In the genomic region with DNA sequence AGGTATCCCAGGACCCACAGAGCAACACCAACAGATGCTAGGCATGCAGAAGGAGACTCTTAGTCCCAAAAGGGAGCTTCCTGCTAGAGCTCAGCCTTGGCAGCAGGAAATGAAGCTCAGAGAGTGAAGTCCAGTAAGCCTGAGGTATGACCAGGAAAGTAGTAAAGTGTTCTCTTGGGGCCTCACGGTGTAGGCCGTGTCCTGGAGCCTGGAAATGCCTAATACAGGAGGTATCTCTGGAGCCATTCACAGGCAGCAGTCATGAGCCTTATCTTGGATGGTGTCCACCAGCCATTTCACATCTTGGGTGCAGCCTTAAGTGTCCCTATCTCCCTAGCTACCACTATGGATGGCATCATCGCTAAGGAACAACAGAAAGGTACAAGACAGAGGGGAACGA, we compare ENCODE assay signal across 8 mouse cellular contexts. TPM values are rescaled to one million over a fixed set of nuclear protein-coding genes. Genes with fewer than 3 reads are reported as not detected.
A peak's percentile ranks its signal among the peaks of the same experiment; 100 is the strongest.
DNase-seq lines count a peak whose midpoint lies in the region; ATAC-seq lines count a peak whose summit lies in the region.
"Not testable (repeated sequence)": the region's sequence is repeated elsewhere in the genome, so short reads cannot be mapped to it uniquely, and the experiment has no call there.

No protein-coding gene starts in this region.

- not testable (repeated sequence) for H3K9ac ChIP-seq in embryonic facial prominence, embryonic 14.5 days (ENCODE audit: low read depth, low read length); intestine, embryonic 14.5 days (ENCODE audit: low read length)

- H3K4me1 ChIP-seq in embryonic facial prominence, embryonic 14.5 days (ENCODE audit: control insufficient read depth, insufficient read depth, low read length); heart, embryonic 10.5 days; intestine, embryonic 14.5 days (replicated peaks; ENCODE audit: control insufficient read depth, insufficient read depth, low read length); limb, embryonic 10.5 days: not testable (repeated sequence)

- peak; percentile 34 for DNase-seq in ZHBTc4 (ENCODE audit: low read depth, low spot score)
- DNase-seq in embryonic facial prominence, embryonic 14.5 days (ENCODE audit: low spot score): peak; percentile 26
- DNase-seq in heart, embryonic 10.5 days (ENCODE audit: low spot score): peak; percentile 91
- peak; percentile 65 for DNase-seq in intestine, embryonic 14.5 days (ENCODE audit: low spot score)
- peak; percentile 51 for DNase-seq in limb, embryonic 10.5 days (ENCODE audit: low spot score)
- DNase-seq in lung, postnatal 4 days: peak; percentile 65 to 68
- peak; percentile 56 to 67 for DNase-seq in right cerebral cortex, postnatal 10 days (ENCODE audit: low spot score in 2 of 2)
- DNase-seq in urinary bladder, adult 2 months (ENCODE audit: low spot score): peak; percentile 81

- not testable (repeated sequence) for H3K4me3 ChIP-seq in embryonic facial prominence, embryonic 14.5 days (ENCODE audit: low read depth, low read length); heart, embryonic 10.5 days; intestine, embryonic 14.5 days (ENCODE audit: low read depth, low read length); limb, embryonic 10.5 days

- 92% methylated on average over 4 of the region's 4 CpGs for WGBS in embryonic facial prominence, embryonic 14.5 days
- WGBS in heart, embryonic 10.5 days: 84% methylated on average over 4 of the region's 4 CpGs
- 91% methylated on average over 4 of the region's 4 CpGs for WGBS in intestine, embryonic 14.5 days
- WGBS in limb, embryonic 10.5 days: 95% methylated on average over 4 of the region's 4 CpGs

- not testable (repeated sequence) for H3K36me3 ChIP-seq in embryonic facial prominence, embryonic 14.5 days (ENCODE audit: control insufficient read depth, insufficient read depth, low read length); heart, embryonic 10.5 days; intestine, embryonic 14.5 days (ENCODE audit: control insufficient read depth, insufficient read depth, low read length); limb, embryonic 10.5 days

- not testable (repeated sequence) for H3K27ac ChIP-seq in embryonic facial prominence, embryonic 14.5 days (replicated peaks; ENCODE audit: low read depth, low read length); heart, embryonic 10.5 days; intestine, embryonic 14.5 days (ENCODE audit: low read depth); limb, embryonic 10.5 days

- H3K27me3 ChIP-seq in embryonic facial prominence, embryonic 14.5 days (replicated peaks; ENCODE audit: control insufficient read depth, insufficient read depth, low read length); heart, embryonic 10.5 days (ENCODE audit: insufficient read depth, poor library complexity, severe bottlenecking); intestine, embryonic 14.5 days (replicated peaks; ENCODE audit: control insufficient read depth, insufficient read depth, low read length); limb, embryonic 10.5 days (ENCODE audit: low read depth, poor library complexity, severe bottlenecking): not testable (repeated sequence)

- ATAC-seq in embryonic facial prominence, embryonic 14.5 days (ENCODE audit: low read depth): 0 out of 2 replicates have a peak, but pooled peaks have one; percentile 5
- ATAC-seq in intestine, embryonic 14.5 days (replicated peaks; ENCODE audit: low FRiP score, low TSS enrichment, low read depth): not testable (repeated sequence)

- peaks cover 15% of the 10 kb centered on the region for H3K9me3 ChIP-seq in embryonic facial prominence, embryonic 14.5 days (ENCODE audit: control insufficient read depth, low read length)
- H3K9me3 ChIP-seq in heart, embryonic 10.5 days: peaks cover 21% of the 10 kb centered on the region
- not testable (repeated sequence) for H3K9me3 ChIP-seq in intestine, embryonic 14.5 days (ENCODE audit: control insufficient read depth, low read length)
- H3K9me3 ChIP-seq in limb, embryonic 10.5 days (replicated peaks): peaks cover 16% of the 10 kb centered on the region

- not testable (repeated sequence) for H3K4me2 ChIP-seq in embryonic facial prominence, embryonic 14.5 days (ENCODE audit: low read depth, low read length); intestine, embryonic 14.5 days (ENCODE audit: low read length)

RNA-seq across cellular contexts. Expression of gene Sfi1, which starts 56.0 kb away (rescaled TPM):
- polyA plus RNA-seq in embryonic facial prominence, embryonic 14.5 days (2014; fragmentation: Nextera tagmentation; extraction: Ambion mirVana): 9.8 and 9.9 TPM in 2 replicates
- 10.3 and 11.7 TPM in 2 replicates for polyA plus RNA-seq in heart, embryonic 10.5 days (2016; fragmentation: Nextera tagmentation; extraction: Ambion mirVana)
- 11.2 TPM in 2 replicates for polyA plus RNA-seq in intestine, embryonic 14.5 days (2014; fragmentation: Nextera tagmentation; extraction: Ambion mirVana)
- 11.0 and 14.3 TPM in 2 replicates for polyA plus RNA-seq in limb, embryonic 10.5 days (2016; fragmentation: Nextera tagmentation; extraction: Ambion mirVana)
- polyA plus RNA-seq in urinary bladder, adult 2 months (2012; rRNA removed): 27.2 and 38.1 TPM in 2 replicates

Comparison
In these comparisons a context has a peak if more than half of its experiments do, and no peak if none do; other contexts are left out.
1. DNase-seq: peak in every context shown above with its lines; median percentile 91 in heart, embryonic 10.5 days; 81 in urinary bladder, adult 2 months; 66 in lung, postnatal 4 days; 65 in intestine, embryonic 14.5 days; 62 in right cerebral cortex, postnatal 10 days; 51 in limb, embryonic 10.5 days; 34 in ZHBTc4; 26 in embryonic facial prominence, embryonic 14.5 days.